Comparison of ENCODE assay signal across 9 mouse cellular contexts in genomic region chr19:32974778-32975240, GRCm38 (mm10).
DNase-seq lines count a peak whose midpoint lies in the region; ATAC-seq and TF ChIP-seq lines count a peak whose summit lies in the region.
"Had no signal": no experiment of that assay in that cellular context is flagged by ENCODE, and none has a peak within 500 bp of the region (broad histone marks: within the 10 kb centered on the region; RNA-seq: fewer than 3 reads in every experiment).

No protein-coding gene starts in this region.

- peaks cover 2% of the 10 kb centered on the region; the same call in 1 of the 2 replicates for H3K4me1 ChIP-seq in liver, adult 2 months (ENCODE audit: control insufficient read depth, insufficient read depth, low read length)
- H3K4me1 ChIP-seq in liver, postnatal 0 days (ENCODE audit: insufficient read depth): no peaks in the 10 kb centered on the region
- H3K4me1 ChIP-seq in heart, embryonic 15.5 days (replicated peaks): no peaks in the 10 kb centered on the region; the same call in 1 of the 2 replicates
- no peaks in the 10 kb centered on the region for H3K4me1 ChIP-seq in stomach, embryonic 14.5 days (ENCODE audit: control insufficient read depth, insufficient read depth, low read length)
- no peaks in the 10 kb centered on the region for H3K4me1 ChIP-seq in forebrain, embryonic 15.5 days
- H3K4me1 ChIP-seq: neural tube, embryonic 12.5 days had no signal

- peak; percentile 84 for DNase-seq in liver, adult 2 months (ENCODE audit: extremely low read depth, low read depth, low spot score)
- no peak for DNase-seq in liver, postnatal 0 days
- peak; percentile 36 for DNase-seq in cerebellum, adult 11-12 months
- DNase-seq in retina, postnatal 1 day: no peak
- no peak for DNase-seq in thymus, postnatal 36 days

- ATAC-seq in liver, postnatal 0 days: no peak
- ATAC-seq in heart, embryonic 15.5 days (replicated peaks; ENCODE audit: insufficient number of reproducible peaks, insufficient read depth, low FRiP score, low read depth): peak; percentile 39
- ATAC-seq in stomach, embryonic 14.5 days (ENCODE audit: insufficient number of reproducible peaks, insufficient read depth, low FRiP score, low read depth): 0 out of 2 replicates have a peak, but pooled peaks have one; percentile 28
- ATAC-seq in forebrain, embryonic 15.5 days (replicated peaks): no peak

- TF ChIP-seq CTCF in liver, adult 2 months (IDR thresholded peaks at IDR 0.05; ENCODE audit: low read depth, low read length): no peak
- TF ChIP-seq CTCF in liver, postnatal 0 days (IDR thresholded peaks at IDR 0.05; ENCODE audit: low read depth): no peak

- H3K4me3 ChIP-seq in liver, adult 2 months (ENCODE audit: insufficient read depth, low read depth, low read length): no peak overlapping the region
- no peak overlapping the region for H3K4me3 ChIP-seq in liver, postnatal 0 days (ENCODE audit: low read depth, low read length)
- H3K4me3 ChIP-seq in heart, embryonic 15.5 days: no peak overlapping the region
- no peak overlapping the region for H3K4me3 ChIP-seq in stomach, embryonic 14.5 days (ENCODE audit: low read depth, low read length)
- no peak overlapping the region for H3K4me3 ChIP-seq in forebrain, embryonic 15.5 days
- H3K4me3 ChIP-seq: neural tube, embryonic 12.5 days had no signal

- no peaks in the 10 kb centered on the region for H3K79me2 ChIP-seq in liver, adult 2 months (ENCODE audit: control insufficient read depth, insufficient read depth, low read length)

- no peak overlapping the region for H3K4me2 ChIP-seq in liver, postnatal 0 days (ENCODE audit: low read depth, low read length)
- no peak overlapping the region for H3K4me2 ChIP-seq in heart, embryonic 15.5 days
- H3K4me2 ChIP-seq in stomach, embryonic 14.5 days (replicated peaks; ENCODE audit: low read depth, low read length): no peak overlapping the region
- H3K4me2 ChIP-seq in forebrain, embryonic 15.5 days (replicated peaks): no peak overlapping the region
- H3K4me2 ChIP-seq: neural tube, embryonic 12.5 days had no signal

- TF ChIP-seq EP300 in liver, postnatal 0 days (IDR thresholded peaks at IDR 0.05; ENCODE audit: low read depth): no peak

- H3K27ac ChIP-seq in liver, adult 2 months (replicated peaks; ENCODE audit: insufficient read depth, low read depth, low read length): no peak overlapping the region
- H3K27ac ChIP-seq in liver, postnatal 0 days (ENCODE audit: low read depth): no peak overlapping the region
- H3K27ac ChIP-seq in heart, embryonic 15.5 days: no peak overlapping the region
- H3K27ac ChIP-seq in stomach, embryonic 14.5 days (ENCODE audit: low read length): no peak overlapping the region
- H3K27ac ChIP-seq in forebrain, embryonic 15.5 days (replicated peaks): no peak overlapping the region
- H3K27ac ChIP-seq: neural tube, embryonic 12.5 days had no signal

- H3K36me3 ChIP-seq in liver, adult 2 months (ENCODE audit: control insufficient read depth, insufficient read depth, low read length): no peaks in the 10 kb centered on the region
- H3K36me3 ChIP-seq in liver, postnatal 0 days (replicated peaks; ENCODE audit: insufficient read depth, low read length): no peaks in the 10 kb centered on the region
- no peaks in the 10 kb centered on the region for H3K36me3 ChIP-seq in heart, embryonic 15.5 days
- H3K36me3 ChIP-seq in stomach, embryonic 14.5 days (ENCODE audit: control insufficient read depth, insufficient read depth, low read length): no peaks in the 10 kb centered on the region
- H3K36me3 ChIP-seq in forebrain, embryonic 15.5 days: no peaks in the 10 kb centered on the region
- H3K36me3 ChIP-seq: neural tube, embryonic 12.5 days had no signal

- TF ChIP-seq POLR2A in liver, adult 2 months (IDR thresholded peaks at IDR 0.05; ENCODE audit: extremely low read depth, insufficient read depth, low read length): no peak

- no peak overlapping the region for H3K9ac ChIP-seq in liver, adult 2 months (ENCODE audit: low read depth, low read length)
- H3K9ac ChIP-seq in liver, postnatal 0 days (replicated peaks): no peak overlapping the region
- H3K9ac ChIP-seq in heart, embryonic 15.5 days: no peak overlapping the region
- no peak overlapping the region for H3K9ac ChIP-seq in stomach, embryonic 14.5 days (replicated peaks; ENCODE audit: low read depth, low read length)
- no peak overlapping the region for H3K9ac ChIP-seq in forebrain, embryonic 15.5 days (replicated peaks)
- H3K9ac ChIP-seq: neural tube, embryonic 12.5 days had no signal

- no peaks in the 10 kb centered on the region for H3K27me3 ChIP-seq in liver, adult 2 months (ENCODE audit: control insufficient read depth, insufficient read depth, low read length)
- no peaks in the 10 kb centered on the region for H3K27me3 ChIP-seq in liver, postnatal 0 days (ENCODE audit: insufficient read depth, low read length)
- no peaks in the 10 kb centered on the region for H3K27me3 ChIP-seq in heart, embryonic 15.5 days
- no peaks in the 10 kb centered on the region for H3K27me3 ChIP-seq in stomach, embryonic 14.5 days (ENCODE audit: control insufficient read depth, insufficient read depth, low read length)
- no peaks in the 10 kb centered on the region for H3K27me3 ChIP-seq in forebrain, embryonic 15.5 days
- H3K27me3 ChIP-seq: neural tube, embryonic 12.5 days had no signal

- H3K9me3 ChIP-seq in liver, postnatal 0 days (ENCODE audit: low read length): no peaks in the 10 kb centered on the region
- no peaks in the 10 kb centered on the region for H3K9me3 ChIP-seq in heart, embryonic 15.5 days (replicated peaks)
- H3K9me3 ChIP-seq in stomach, embryonic 14.5 days (ENCODE audit: control insufficient read depth, low read depth, low read length): no peaks in the 10 kb centered on the region
- H3K9me3 ChIP-seq in forebrain, embryonic 15.5 days: no peaks in the 10 kb centered on the region
- H3K9me3 ChIP-seq: neural tube, embryonic 12.5 days had no signal

- 23% methylated on average over 4 of the region's 4 CpGs for WGBS in liver, adult 2 months
- 71% methylated on average over 4 of the region's 4 CpGs for WGBS in liver, postnatal 0 days (ENCODE audit: insufficient replicate concordance)
- 61% methylated on average over 4 of the region's 4 CpGs for WGBS in heart, embryonic 15.5 days
- 70% methylated on average over 4 of the region's 4 CpGs for WGBS in stomach, embryonic 14.5 days
- 72% methylated on average over 4 of the region's 4 CpGs for WGBS in forebrain, embryonic 15.5 days

Comparison
In these comparisons a context has a peak if more than half of its experiments do, and no peak if none do; other contexts are left out.
1. DNase-seq: peak in liver, adult 2 months (single experiment) and cerebellum, adult 11-12 months (single experiment); none in liver, postnatal 0 days (single experiment), retina, postnatal 1 day (single experiment) and thymus, postnatal 36 days (0 of 2).
2. ATAC-seq: peak in heart, embryonic 15.5 days (single experiment) and stomach, embryonic 14.5 days (single experiment); none in liver, postnatal 0 days (single experiment) and forebrain, embryonic 15.5 days (single experiment).